Mouse (Mus musculus) heart, postnatal 10 days (tissue): ENCODE measurements around the gene Fcf1. TPM values are rescaled to one million over a fixed set of nuclear protein-coding genes. Genes with fewer than 3 reads are reported as not detected.

Source experiments
- total RNA-seq, 2 experiments: library from RNA; stranded (reverse); gene quantifications; 2 replicates each; pipeline ENCODE4 v1.2.3; 2021

Gene Fcf1
- total RNA-seq, 2 experiments from 2014 or later, result 45.0 to 45.3 TPM

Other genes with a start within 250 kb of the Fcf1 start
- gene Npc2, start 197.7 kb upstream of the Fcf1 start, total RNA-seq, result 10 to 100 TPM; 38.8 to 41.4 TPM
- 10 to 100 TPM; 71.1 to 76.2 TPM for gene Isca2, start 197.6 kb upstream of the Fcf1 start, total RNA-seq
- gene Ltbp2, start 94.4 kb upstream of the Fcf1 start, total RNA-seq, result 1 to 10 TPM; 5.6 to 6.1 TPM
- 10 to 100 TPM; 38.1 to 48.5 TPM for gene Arel1, start within 50 bp of the Fcf1 start, total RNA-seq
- 10 to 100 TPM; 33.6 to 36.3 TPM for gene Ylpm1, start 25.4 kb downstream of the Fcf1 start, total RNA-seq
- 1 to 10 TPM; 2.2 to 3.3 TPM for gene Prox2, start 139.9 kb downstream of the Fcf1 start, total RNA-seq
- gene Dlst, start 139.9 kb downstream of the Fcf1 start, total RNA-seq, result 100 to 1,000 TPM; 632 to 665 TPM
- gene Rps6kl1, start 180.4 kb downstream of the Fcf1 start, total RNA-seq, result 1 to 10 TPM; 3.2 to 3.8 TPM
- gene Pgf, start 206.9 kb downstream of the Fcf1 start, total RNA-seq, result 1 to 10 TPM; 2.4 to 6.2 TPM
- gene Eif2b2, start 248.6 kb downstream of the Fcf1 start, total RNA-seq, result 10 to 100 TPM; 56.5 to 57.8 TPM